Mouse (Mus musculus) kidney, postnatal 14 days (tissue): ENCODE measurements at regions not wholly inside any gene's neighbourhood (a gene's known extent, or its start where the extent isn't known, plus 50 kb on each side); places are given as distances from the start of the nearest gene placed in this dataset.
"Not testable (repeated sequence)": the region's sequence is repeated elsewhere in the genome, so short reads cannot be mapped to it uniquely, and the experiment has no call there.

ENCODE experiments used
- DNase-seq: peaks from one replicate; pipeline ENCODE4 v3.0.0; 2022; ENCODE audit warnings: mixed read lengths

DNA sequence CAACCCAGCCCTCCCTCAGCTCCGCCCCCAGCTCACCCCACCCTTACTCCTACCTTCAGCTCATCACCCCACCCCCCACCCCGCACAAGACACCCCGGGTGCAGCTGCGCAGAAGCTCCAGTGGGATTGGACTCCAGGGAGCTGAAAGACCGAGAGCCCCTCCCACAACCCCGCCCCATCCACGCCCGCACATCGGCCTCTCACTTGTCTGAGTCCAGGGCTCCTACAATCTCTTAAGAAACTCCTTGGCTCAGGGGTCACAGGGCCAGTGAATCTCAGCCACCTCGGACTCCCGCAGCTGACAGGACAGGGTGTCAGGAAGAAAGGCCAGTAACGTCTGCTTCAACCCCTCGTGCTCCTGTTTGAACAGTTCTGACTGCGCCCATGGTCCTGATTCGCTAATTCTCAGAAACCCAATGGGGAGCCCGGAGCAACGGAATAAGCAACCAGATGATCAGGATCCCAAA, 120.7 kb downstream of the Map1s start:
- peak; percentile 2 for DNase-seq

DNA sequence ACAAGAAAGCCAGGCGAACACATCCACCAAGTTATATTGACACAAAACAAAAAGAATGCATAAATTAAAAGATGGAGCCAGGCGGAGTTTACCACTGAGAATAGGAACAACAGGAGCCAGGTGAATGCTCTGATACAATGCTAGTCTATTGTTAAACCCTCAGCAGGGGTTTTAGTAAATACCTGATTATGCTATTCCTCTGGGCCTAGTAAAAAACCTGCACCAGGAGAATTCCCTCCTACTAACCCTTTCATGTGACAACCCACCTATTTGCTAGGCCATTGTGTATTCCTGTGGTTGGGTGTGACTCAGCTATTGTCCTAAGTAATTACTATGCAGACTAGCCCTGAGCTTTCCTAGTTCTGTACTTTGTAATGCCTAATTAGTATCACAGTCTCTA, 122.8 kb downstream of the Map1s start:
- not testable (repeated sequence) for DNase-seq
